Mouse (Mus musculus) E14TG2a.4 (cell line): ENCODE data around the gene Azin2.

ENCODE experiments used
- H3K27me3 ChIP-seq: 2 replicates; pipeline ENCODE4 v1.6.1; 2014; ENCODE audit warnings: low read length, control low read depth; ENCODE audit not compliant: insufficient read depth
- H3K36me3 ChIP-seq: 2 replicates; pipeline ENCODE4 v1.6.1; 2014; ENCODE audit warnings: low read length, control low read depth; ENCODE audit not compliant: insufficient read depth
- H3K4me1 ChIP-seq: replicated peaks from 2 replicates; pipeline ENCODE4 v1.6.1; 2014; ENCODE audit warnings: low read depth, low read length, control low read depth
- H3K4me3 ChIP-seq: replicated peaks from 2 replicates; pipeline ENCODE4 v1.5.1; 2014; ENCODE audit warnings: mild to moderate bottlenecking, low read length
- H3K9me3 ChIP-seq: 2 replicates; pipeline ENCODE4 v1.6.1; 2014; ENCODE audit warnings: low read length, control low read depth
- CTCF ChIP-seq: conservative IDR thresholded peaks from 2 replicates; pipeline ENCODE4 v1.5.1; 2014; ENCODE audit warnings: low read length
- NANOG ChIP-seq: IDR thresholded peaks from 2 replicates; pipeline ENCODE4 v1.6.1; 2014; ENCODE audit warnings: borderline replicate concordance, low read length, mixed read lengths
- POU5F1 ChIP-seq: IDR thresholded peaks from 2 replicates; pipeline ENCODE4 v1.6.1; 2014; ENCODE audit warnings: low read length, borderline replicate concordance

The Azin2 gene

DNA sequence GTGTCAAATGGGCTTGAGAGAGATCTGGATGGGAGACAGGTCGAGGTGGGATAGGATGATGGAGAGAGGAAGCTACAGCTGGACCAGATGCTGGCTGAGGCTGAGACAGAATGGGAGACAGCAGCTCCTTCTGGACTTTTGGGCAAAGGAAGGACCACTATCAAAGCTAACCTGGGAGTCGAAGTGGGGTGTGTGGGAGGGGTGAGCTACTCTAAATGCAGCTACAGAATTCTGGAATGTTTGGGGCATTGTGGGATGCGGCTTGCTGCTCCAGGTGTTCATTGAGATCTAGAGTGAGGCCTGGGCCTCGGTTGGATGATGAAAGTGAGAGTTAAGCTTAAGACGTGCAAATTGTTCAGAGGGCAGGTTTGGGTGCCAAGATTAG is 77.5 kb downstream of the Azin2 start:
- Histone ChIP-seq H3K36me3 (no peaks in the 10 kb centered on the region), H3K9me3 (peaks cover 6% of the 10 kb centered on the region), H3K4me1 (peaks cover 26% of the 10 kb centered on the region), H3K27me3 (peaks cover 85% of the 10 kb centered on the region), H3K4me3 (no peak overlapping the region)
- no peak for TF ChIP-seq NANOG
- TF ChIP-seq CTCF = no peak
- no peak for TF ChIP-seq POU5F1

DNA sequence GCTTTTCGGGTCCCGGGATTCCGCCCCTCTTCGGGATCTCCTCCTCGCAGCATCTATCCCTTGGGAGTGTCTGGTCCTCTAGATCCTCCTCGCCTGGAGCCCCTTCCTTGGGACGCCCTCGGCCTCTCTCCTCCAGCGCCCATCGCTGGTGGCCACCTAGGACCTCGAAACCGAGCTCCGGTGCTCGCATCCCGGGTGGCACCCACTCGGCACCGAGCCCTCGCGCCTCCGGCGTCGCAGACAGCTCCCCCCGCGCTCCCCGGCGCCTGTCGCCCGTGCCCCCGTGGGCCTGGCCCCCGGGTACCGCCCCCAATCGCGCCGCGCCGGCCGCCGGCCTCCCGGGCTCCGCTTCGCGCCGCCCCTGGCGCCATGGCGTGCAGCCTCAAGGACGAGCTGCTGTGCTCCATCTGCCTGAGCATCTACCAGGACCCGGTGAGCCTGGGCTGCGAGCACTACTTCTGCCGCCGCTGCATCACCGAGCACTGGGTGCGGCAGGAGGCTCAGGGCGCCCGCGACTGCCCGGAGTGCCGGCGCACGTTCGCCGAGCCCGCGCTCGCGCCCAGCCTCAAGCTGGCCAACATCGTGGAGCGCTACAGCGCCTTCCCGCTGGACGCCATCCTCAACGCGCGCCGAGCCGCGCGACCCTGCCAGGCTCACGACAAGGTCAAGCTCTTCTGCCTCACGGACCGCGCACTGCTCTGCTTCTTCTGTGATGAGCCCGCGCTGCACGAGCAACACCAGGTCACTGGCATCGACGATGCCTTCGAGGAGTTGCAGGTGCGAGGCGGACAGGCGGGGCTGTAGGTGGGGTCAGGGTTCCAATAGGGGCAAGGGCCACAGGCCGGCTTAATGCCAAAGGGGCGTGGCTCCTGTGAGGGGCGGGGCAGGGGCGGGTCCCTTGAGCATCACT is 78.2 kb downstream of the Azin2 start:
- Histone ChIP-seq H3K27me3 (peaks cover 79% of the 10 kb centered on the region), H3K9me3 (peaks cover 6% of the 10 kb centered on the region), H3K36me3 (no peaks in the 10 kb centered on the region), H3K4me1 (peaks cover 32% of the 10 kb centered on the region), H3K4me3 (peak overlapping the region; percentile 90)
- no peak for TF ChIP-seq CTCF
- no peak for TF ChIP-seq NANOG
- TF ChIP-seq POU5F1 = no peak

DNA sequence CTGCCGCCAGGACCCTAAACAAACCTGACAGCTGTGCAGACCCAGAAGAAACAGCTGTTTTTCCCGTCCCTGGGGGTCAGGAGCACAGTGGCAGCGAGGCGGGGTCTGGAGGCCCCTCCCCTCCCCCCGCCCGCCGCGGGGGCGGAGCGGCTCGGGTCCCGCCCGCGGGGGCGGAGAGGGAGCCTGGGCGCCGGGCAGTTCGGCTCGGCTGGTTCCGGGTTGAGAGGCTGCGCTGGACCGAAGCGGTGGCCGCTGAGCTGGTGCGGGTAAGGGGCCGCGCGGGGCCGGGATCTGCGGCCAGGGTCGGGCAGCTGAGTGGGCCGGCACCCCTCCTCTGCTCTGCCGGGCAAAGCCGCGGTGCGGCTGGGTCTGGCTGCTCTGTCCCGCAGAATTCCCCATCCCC is 78.9 kb downstream of the Azin2 start, which contains the start of gene Trim62:
TSS of gene Trim62 (plus strand) at position 202 of the 403 bp plus-strand sequence.
- no peak for TF ChIP-seq POU5F1
- TF ChIP-seq NANOG = no peak
- TF ChIP-seq CTCF = no peak
- Histone ChIP-seq H3K4me1 (peaks cover 37% of the 10 kb centered on the region), H3K36me3 (no peaks in the 10 kb centered on the region), H3K9me3 (peaks cover 6% of the 10 kb centered on the region), H3K27me3 (peaks cover 72% of the 10 kb centered on the region), H3K4me3 (peak within 1 kb of the TSS; percentile 90)
